Mouse (Mus musculus): ENCODE data around the gene 4921517D22Rik. TPM values are rescaled to one million over a fixed set of nuclear protein-coding genes. Genes with fewer than 3 reads are reported as not detected.
A peak's percentile ranks its signal among the peaks of the same experiment; 100 is the strongest.

4921517D22Rik gene
- polyA plus RNA-seq, 2 experiments, result not detected

- H3K27ac ChIP-seq, result peak overlapping the region; percentile 11; the same call in 1 of the 2 replicates
- DNase-seq (ENCODE audit: low read depth in 3 of 3, low spot score in 3 of 3), result no peak
- H3K4me2 ChIP-seq (ENCODE audit: low read depth), result no peak overlapping the region; the same call in 1 of the 2 replicates
- peaks cover 26% of the 10 kb centered on the region for H3K36me3 ChIP-seq (replicated peaks; ENCODE audit: control insufficient read depth, insufficient read depth, low read depth)
- H3K4me3 ChIP-seq (ENCODE audit: insufficient read depth in 1 of 2, low read depth in 2 of 2, low read length in 2 of 2), result no peak overlapping the region
- H3K27me3 ChIP-seq (ENCODE audit: control insufficient read depth, insufficient read depth, low read length), result no peaks in the 10 kb centered on the region
- no peak for ATAC-seq (ENCODE audit: insufficient read depth)
- peaks cover 26 to 38% of the 10 kb centered on the region in 2 experiments for H3K4me1 ChIP-seq (replicated peaks; ENCODE audit: control insufficient read depth in 2 of 2, insufficient read depth in 2 of 2, low read length in 1 of 2)
- WGBS (ENCODE audit: insufficient replicate concordance), result 61% methylated on average over 5 of the region's 5 CpGs
- TF ChIP-seq CTCF (IDR thresholded peaks at IDR 0.05; ENCODE audit: low read depth) (no peak), EP300 (IDR thresholded peaks at IDR 0.05; ENCODE audit: low read depth) (no peak)
- H3K9ac ChIP-seq (replicated peaks), result no peak overlapping the region
- H3K9me3 ChIP-seq (ENCODE audit: control insufficient read depth, low read length), result no peaks in the 10 kb centered on the region
Observed at GRCm38 (mm10) chr13:59667763-59668162, 26.1 kb downstream of the 4921517D22Rik start.

DNA sequence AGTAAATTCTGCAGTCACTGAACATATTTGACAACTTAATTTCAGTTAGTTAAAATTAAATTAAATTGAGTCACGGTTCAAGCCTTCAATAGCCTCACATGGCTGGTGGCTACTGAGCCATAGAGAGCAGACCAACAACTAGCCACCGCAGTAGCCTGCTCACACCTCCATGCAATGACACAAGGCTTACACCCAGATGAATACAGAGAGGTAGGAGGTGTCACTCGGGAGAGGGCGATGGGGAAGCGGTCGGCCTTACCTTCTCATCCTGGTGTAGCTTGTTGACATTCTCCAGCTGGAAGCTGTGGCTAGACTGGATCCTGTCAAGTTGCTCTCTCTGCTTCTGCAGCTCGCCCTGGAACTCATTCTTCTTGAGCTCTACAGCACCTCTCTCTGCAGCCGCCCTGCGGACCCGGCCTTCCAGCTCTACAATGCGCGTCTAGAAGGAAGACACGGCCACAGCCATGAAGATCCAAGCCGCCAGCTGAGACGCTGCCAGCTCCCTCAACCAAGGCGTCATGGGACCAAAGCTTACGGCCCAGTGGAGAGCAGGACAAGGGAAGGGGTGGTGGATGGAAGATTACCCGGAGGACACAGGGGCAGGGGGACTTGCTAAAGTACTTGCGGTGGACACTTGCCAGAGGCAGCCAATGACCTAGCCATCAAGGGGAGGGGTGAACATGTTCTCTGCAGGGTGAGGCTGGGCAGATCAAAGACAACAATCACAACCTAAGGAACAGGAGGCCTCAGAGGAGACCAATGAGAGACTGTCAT is 29.8 kb downstream of the 4921517D22Rik start:
- Histone ChIP-seq H3K27me3 (ENCODE audit: control insufficient read depth, insufficient read depth, low read length) (no peaks in the 10 kb centered on the region), H3K4me2 (ENCODE audit: low read depth) (no peak overlapping the region), H3K36me3 (replicated peaks; ENCODE audit: control insufficient read depth, insufficient read depth, low read depth) (peaks cover 50% of the 10 kb centered on the region), H3K4me1 (replicated peaks; ENCODE audit: control insufficient read depth in 2 of 2, insufficient read depth in 2 of 2, low read length in 1 of 2) (peaks cover 14 to 28% of the 10 kb centered on the region in 2 experiments), H3K27ac (no peak overlapping the region), H3K4me3 (ENCODE audit: insufficient read depth in 1 of 2, low read depth in 2 of 2, low read length in 2 of 2) (no peak overlapping the region), H3K9me3 (ENCODE audit: control insufficient read depth, low read length) (no peaks in the 10 kb centered on the region), H3K9ac (replicated peaks) (no peak overlapping the region)
- no peak for TF ChIP-seq CTCF (IDR thresholded peaks at IDR 0.05; ENCODE audit: low read depth)
- no peak for TF ChIP-seq EP300 (IDR thresholded peaks at IDR 0.05; ENCODE audit: low read depth)
- no peak for ATAC-seq (ENCODE audit: insufficient read depth)
- no peak for DNase-seq (ENCODE audit: low read depth in 3 of 3, low spot score in 3 of 3)
- WGBS (ENCODE audit: insufficient replicate concordance), result 89% methylated on average over 19 of the region's 19 CpGs

GRCm38 (mm10) chr13:59661966-59662365 is 31.9 kb downstream of the 4921517D22Rik start:
- DNase-seq (ENCODE audit: low read depth in 3 of 3, low spot score in 3 of 3), result no peak
- H3K9ac ChIP-seq (replicated peaks), result no peak overlapping the region
- 87% methylated on average over 12 of the region's 12 CpGs for WGBS (ENCODE audit: insufficient replicate concordance)
- peaks cover 52% of the 10 kb centered on the region for H3K36me3 ChIP-seq (replicated peaks; ENCODE audit: control insufficient read depth, insufficient read depth, low read depth)
- no peaks in the 10 kb centered on the region for H3K9me3 ChIP-seq (ENCODE audit: control insufficient read depth, low read length)
- no peak for ATAC-seq (ENCODE audit: insufficient read depth)
- no peak overlapping the region for H3K4me2 ChIP-seq (ENCODE audit: low read depth)
- TF ChIP-seq CTCF (IDR thresholded peaks at IDR 0.05; ENCODE audit: low read depth) (no peak), EP300 (IDR thresholded peaks at IDR 0.05; ENCODE audit: low read depth) (no peak)
- H3K4me3 ChIP-seq (ENCODE audit: insufficient read depth in 1 of 2, low read depth in 2 of 2, low read length in 2 of 2), result no peak overlapping the region
- peaks cover 0 to 12% of the 10 kb centered on the region in 2 experiments; a peak in 2 of 4 replicates for H3K4me1 ChIP-seq (replicated peaks; ENCODE audit: control insufficient read depth in 2 of 2, insufficient read depth in 2 of 2, low read length in 1 of 2)
- no peak overlapping the region for H3K27ac ChIP-seq
- H3K27me3 ChIP-seq (ENCODE audit: control insufficient read depth, insufficient read depth, low read length), result no peaks in the 10 kb centered on the region

DNA sequence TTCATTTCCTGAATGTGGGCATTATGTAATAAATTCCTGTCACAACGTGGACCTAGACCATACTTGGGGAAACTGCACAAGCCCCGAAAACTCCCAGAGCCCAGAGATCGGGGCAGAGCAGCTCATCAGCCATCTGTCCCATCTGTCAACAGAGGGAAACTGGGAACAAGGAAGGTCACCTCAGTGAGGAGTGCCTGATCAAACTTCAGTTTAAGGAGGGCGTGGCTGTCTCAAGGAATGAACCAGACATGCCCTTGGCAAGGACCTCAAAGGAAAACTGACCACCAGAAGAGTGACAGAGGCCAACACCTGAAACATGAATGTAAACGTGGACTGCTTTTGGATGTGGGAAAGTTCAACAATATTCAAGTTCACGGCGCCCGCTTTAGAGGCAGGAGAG is 32.5 kb downstream of the 4921517D22Rik start:
- TF ChIP-seq EP300 (IDR thresholded peaks at IDR 0.05; ENCODE audit: low read depth), result no peak
- TF ChIP-seq CTCF (IDR thresholded peaks at IDR 0.05; ENCODE audit: low read depth), result no peak
- H3K4me2 ChIP-seq (ENCODE audit: low read depth), result no peak overlapping the region
- no peaks in the 10 kb centered on the region for H3K9me3 ChIP-seq (ENCODE audit: control insufficient read depth, low read length)
- no peaks in the 10 kb centered on the region for H3K27me3 ChIP-seq (ENCODE audit: control insufficient read depth, insufficient read depth, low read length)
- peaks cover 52% of the 10 kb centered on the region for H3K36me3 ChIP-seq (replicated peaks; ENCODE audit: control insufficient read depth, insufficient read depth, low read depth)
- no peak overlapping the region for H3K4me3 ChIP-seq (ENCODE audit: insufficient read depth in 1 of 2, low read depth in 2 of 2, low read length in 2 of 2)
- no peak overlapping the region for H3K27ac ChIP-seq
- H3K4me1 ChIP-seq (replicated peaks; ENCODE audit: control insufficient read depth in 2 of 2, insufficient read depth in 2 of 2, low read length in 1 of 2), result peaks cover 0 to 14% of the 10 kb centered on the region in 2 experiments; a peak in 2 of 4 replicates
- WGBS (ENCODE audit: insufficient replicate concordance), result 86% methylated on average over 8 of the region's 8 CpGs
- DNase-seq (ENCODE audit: low read depth in 3 of 3, low spot score in 3 of 3) (no peak), ATAC-seq (ENCODE audit: insufficient read depth) (no peak)
- H3K9ac ChIP-seq (replicated peaks), result no peak overlapping the region

DNA sequence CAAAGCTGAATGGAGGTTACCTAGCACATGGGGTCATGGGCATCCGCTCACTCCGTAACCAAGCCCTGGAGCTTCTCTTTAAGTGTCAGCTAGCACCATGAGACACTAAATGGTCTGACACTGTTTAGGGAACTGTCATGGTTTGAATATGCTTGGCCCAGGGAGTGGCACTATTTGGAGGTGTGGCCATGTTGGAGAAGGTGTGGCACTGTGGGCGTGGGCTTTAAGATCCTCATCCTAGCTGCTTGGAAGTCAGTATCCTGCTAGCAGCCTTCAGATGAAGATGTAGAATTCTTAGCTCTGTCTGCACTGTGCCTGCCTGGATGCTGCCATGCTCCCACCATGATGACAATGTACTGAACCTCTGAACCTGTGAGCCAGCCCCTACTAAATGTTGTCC is 33.5 kb downstream of the 4921517D22Rik start:
- peaks cover 0 to 14% of the 10 kb centered on the region in 2 experiments; a peak in 2 of 4 replicates for H3K4me1 ChIP-seq (replicated peaks; ENCODE audit: control insufficient read depth in 2 of 2, insufficient read depth in 2 of 2, low read length in 1 of 2)
- no peak overlapping the region for H3K4me3 ChIP-seq (ENCODE audit: insufficient read depth in 1 of 2, low read depth in 2 of 2, low read length in 2 of 2)
- no peak overlapping the region for H3K9ac ChIP-seq (replicated peaks)
- ATAC-seq (ENCODE audit: insufficient read depth), result no peak
- DNase-seq (ENCODE audit: low read depth in 3 of 3, low spot score in 3 of 3), result no peak
- H3K4me2 ChIP-seq (ENCODE audit: low read depth), result no peak overlapping the region
- no peaks in the 10 kb centered on the region for H3K27me3 ChIP-seq (ENCODE audit: control insufficient read depth, insufficient read depth, low read length)
- no peaks in the 10 kb centered on the region for H3K9me3 ChIP-seq (ENCODE audit: control insufficient read depth, low read length)
- H3K27ac ChIP-seq, result no peak overlapping the region
- TF ChIP-seq CTCF (IDR thresholded peaks at IDR 0.05; ENCODE audit: low read depth) (no peak), EP300 (IDR thresholded peaks at IDR 0.05; ENCODE audit: low read depth) (no peak)
- 76% methylated on average over 3 of the region's 3 CpGs for WGBS (ENCODE audit: insufficient replicate concordance)
- H3K36me3 ChIP-seq (replicated peaks; ENCODE audit: control insufficient read depth, insufficient read depth, low read depth), result peaks cover 52% of the 10 kb centered on the region

Measured in liver, embryonic 14.5 days (tissue).